Comparison of ENCODE assay signal across 16 mouse cellular contexts in the genomic region with DNA sequence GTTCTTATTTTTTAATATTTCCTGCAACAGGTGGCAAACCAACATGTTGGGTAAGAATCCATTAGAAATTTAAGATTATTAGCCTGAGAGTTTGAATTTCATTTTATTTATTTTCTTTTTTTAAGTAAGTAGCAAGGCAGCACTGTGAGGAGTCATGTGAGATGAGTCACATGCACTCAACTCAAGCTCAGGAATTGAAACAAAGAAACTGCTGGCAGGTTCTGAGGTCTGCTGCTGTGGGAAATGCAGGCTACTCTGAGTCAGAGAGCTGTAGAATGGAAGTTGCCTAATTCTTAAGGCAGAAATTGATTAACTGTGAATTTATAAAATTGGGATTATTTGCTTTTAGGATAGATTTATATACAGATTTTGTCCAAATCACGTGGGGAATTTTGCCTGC. TPM values are rescaled to one million over a fixed set of nuclear protein-coding genes. Genes with fewer than 3 reads are reported as not detected.
DNase-seq lines count a peak whose midpoint lies in the region.
"Had no signal": no experiment of that assay in that cellular context is flagged by ENCODE, and none has a peak within 500 bp of the region (broad histone marks: within the 10 kb centered on the region; RNA-seq: fewer than 3 reads in every experiment).

No protein-coding gene starts in this region.

- DNase-seq in adrenal gland, adult 8-10 months = peak; percentile 24
- DNase-seq in adrenal gland, postnatal 4 days (ENCODE audit: low spot score in 2 of 2) = no peak
- DNase-seq in testis, postnatal 14 days (ENCODE audit: low spot score) = peak; percentile 42
- no peak for DNase-seq in testis, postnatal 10 days (ENCODE audit: low spot score)
- peak; percentile 47 for DNase-seq in brain, adult 2 months (ENCODE audit: low read depth, low spot score)
- peak; percentile 32 for DNase-seq in skeletal muscle tissue, adult 2 months (ENCODE audit: low read depth, low spot score)
- no peak for DNase-seq in spleen, adult 18-20 months
- DNase-seq in frontal cortex, postnatal 36 days (ENCODE audit: low spot score in 2 of 2) = no peak
- DNase-seq: B cell, adult 2 months; cerebellum, adult 11-12 months; cerebellum, postnatal 25 days; gastrocnemius, postnatal 36 days; heart, postnatal 14 days; left cerebral cortex, postnatal 4 days; lung, embryonic 14.5 days; thymus, adult 2 months had no signal

RNA-seq across cellular contexts. Expression of gene Dcaf6, which starts 27.4 kb away (rescaled TPM):
- 10 to 100 TPM; 28.5 to 40.5 (median 34.5) TPM for total RNA-seq in adrenal gland, adult 8-10 months (2022)
- total RNA-seq in adrenal gland, postnatal 4 days (2021) = 10 to 100 TPM; 40.9 to 42.9 TPM

RNA-seq across cellular contexts. Expression of gene Mpc2, which starts 27.6 kb away (rescaled TPM):
- 100 to 1,000 TPM; 136 to 174 (median 148) TPM for total RNA-seq in adrenal gland, adult 8-10 months (2022)
- total RNA-seq in adrenal gland, postnatal 4 days (2021) = 100 to 1,000 TPM; 113 to 122 TPM

RNA-seq across cellular contexts. Expression of gene Adcy10, which starts 52.1 kb away (rescaled TPM):
- total RNA-seq in adrenal gland, adult 8-10 months (2022) = 1 to 10 TPM in 1 of 4 experiments, under 1 TPM in 3; 0.21 to 1.2 (median 0.39) TPM
- under 1 TPM; 0.28 to 0.42 TPM for total RNA-seq in adrenal gland, postnatal 4 days (2021)
- total RNA-seq: gastrocnemius, postnatal 36 days had no signal

Comparison
In these comparisons a context has a peak if more than half of its experiments do, and no peak if none do; other contexts are left out.
1. DNase-seq: peak in adrenal gland, adult 8-10 months (single experiment), testis, postnatal 14 days (single experiment), brain, adult 2 months (single experiment) and skeletal muscle tissue, adult 2 months (single experiment); none in adrenal gland, postnatal 4 days (0 of 2), testis, postnatal 10 days (single experiment), spleen, adult 18-20 months (0 of 2) and frontal cortex, postnatal 36 days (0 of 2).